Mouse (Mus musculus) cerebellum, adult 2 months (tissue): Measurements from ENCODE around the gene Elmo1.

Experiments used
- CTCF ChIP-seq: fragments of 200-500 bp; IDR thresholded peaks from 2 replicates; pipeline ENCODE4 v1.5.1; 2011; ENCODE audit warnings: low read depth, mild to moderate bottlenecking, control low read depth, low read length, moderate library complexity, borderline replicate concordance; ENCODE audit not compliant: insufficient read depth
- POLR2A ChIP-seq: fragments of 200-500 bp; IDR thresholded peaks from 2 replicates; pipeline ENCODE4 v1.6.1; 2011; ENCODE audit warnings: low read length, control low read depth, borderline replicate concordance; ENCODE audit not compliant: insufficient read depth

DNA sequence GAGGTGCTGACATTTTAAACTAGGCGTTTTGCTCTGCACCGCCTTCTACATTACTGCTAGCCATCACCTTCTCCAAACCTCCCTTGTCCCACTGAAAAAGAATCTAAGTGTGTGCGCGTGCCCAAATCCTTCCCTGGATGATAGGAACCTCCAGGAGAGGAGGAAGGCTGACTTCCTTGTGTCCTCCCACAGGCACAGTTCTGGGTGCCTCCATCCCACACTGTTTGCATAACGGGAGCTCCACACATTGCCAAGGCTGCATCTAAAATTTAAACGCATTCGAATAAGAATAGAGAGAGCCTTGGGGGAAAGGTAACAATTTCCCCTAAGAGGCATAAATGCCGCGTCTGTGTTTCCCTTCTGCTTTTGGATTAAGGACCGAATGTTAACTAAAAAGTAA is 18.6 kb downstream of the Elmo1 start:
- no peak for TF ChIP-seq CTCF
- no peak for TF ChIP-seq POLR2A
